Mouse (Mus musculus) embryo, embryonic 11 days (tissue): ENCODE data around the gene Tubb5.

Source experiments
- DNase-seq: peaks from one replicate; pipeline ENCODE4 v3.0.0-alpha.2; 2015

The Tubb5 gene

GRCm38 (mm10) chr17:35822964-35823937 is 14.9 kb downstream of the Tubb5 start, which contains the start of gene Flot1:
Gene Flot1, plus strand, starts transcription at chr17:35823230.
- DNase-seq = peak; percentile 92

GRCm38 (mm10) chr17:35822564-35822963 is 15.5 kb downstream of the Tubb5 start:
- DNase-seq = no peak

- peak; percentile 85 for DNase-seq
Measured at GRCm38 (mm10) chr17:35821439-35822430, 16.4 kb downstream of the Tubb5 start, which contains the start of gene Ier3. Gene Ier3, plus strand, starts transcription at chr17:35821684.

- DNase-seq = no peak
Measured at GRCm38 (mm10) chr17:35820111-35820510, 18.0 kb downstream of the Tubb5 start.

- DNase-seq = peak; percentile 47
Measured at GRCm38 (mm10) chr17:35817226-35817625, 20.9 kb downstream of the Tubb5 start.

- no peak for DNase-seq
Measured at GRCm38 (mm10) chr17:35816686-35817085, 21.4 kb downstream of the Tubb5 start.

- DNase-seq = no peak
Measured at GRCm38 (mm10) chr17:35815836-35816235, 22.3 kb downstream of the Tubb5 start.

GRCm38 (mm10) chr17:35814678-35815077 is 23.4 kb downstream of the Tubb5 start:
- DNase-seq = no peak

GRCm38 (mm10) chr17:35813653-35814052 is 24.5 kb downstream of the Tubb5 start:
- no peak for DNase-seq

- no peak for DNase-seq
Measured at GRCm38 (mm10) chr17:35813245-35813647, 24.9 kb downstream of the Tubb5 start.

- no peak for DNase-seq
Measured at GRCm38 (mm10) chr17:35812736-35813135, 25.4 kb downstream of the Tubb5 start.

- DNase-seq = no peak
Measured at GRCm38 (mm10) chr17:35812307-35812706, 25.8 kb downstream of the Tubb5 start.

GRCm38 (mm10) chr17:35810900-35811648 is 27.0 kb downstream of the Tubb5 start:
- DNase-seq = no peak

GRCm38 (mm10) chr17:35809395-35809794 is 28.7 kb downstream of the Tubb5 start:
- no peak for DNase-seq

- no peak for DNase-seq
Measured at GRCm38 (mm10) chr17:35808073-35808472, 30.0 kb downstream of the Tubb5 start.

- DNase-seq = no peak
Measured at GRCm38 (mm10) chr17:35803858-35804399, 34.2 kb downstream of the Tubb5 start.

- DNase-seq = no peak
Measured at GRCm38 (mm10) chr17:35803020-35803419, 35.1 kb downstream of the Tubb5 start.

GRCm38 (mm10) chr17:35800905-35801304 is 37.2 kb downstream of the Tubb5 start:
- DNase-seq = no peak

GRCm38 (mm10) chr17:35796835-35797234 is 41.3 kb downstream of the Tubb5 start:
- no peak for DNase-seq

GRCm38 (mm10) chr17:35795656-35796055 is 42.5 kb downstream of the Tubb5 start:
- no peak for DNase-seq

- no peak for DNase-seq
Measured at GRCm38 (mm10) chr17:35795099-35795498, 43.0 kb downstream of the Tubb5 start.

- no peak for DNase-seq
Measured at GRCm38 (mm10) chr17:35792837-35793236, 45.3 kb downstream of the Tubb5 start.
